Mouse (Mus musculus) brain, adult 2 months (tissue): ENCODE measurements around the gene Rnd3.

ENCODE experiments used
- DNase-seq: peaks from one replicate; pipeline ENCODE4 v3.0.0; 2011; ENCODE audit warnings: low read depth, low spot score

Rnd3 gene

GRCm38 (mm10) chr2:51128090-51128489, 20.8 kb downstream of the Rnd3 start:
- no peak for DNase-seq

- DNase-seq: no peak
Measured at GRCm38 (mm10) chr2:51110271-51110670, 38.6 kb downstream of the Rnd3 start.

GRCm38 (mm10) chr2:51108631-51109030, 40.3 kb downstream of the Rnd3 start:
- DNase-seq: peak; percentile 10

GRCm38 (mm10) chr2:51101187-51101586, 47.7 kb downstream of the Rnd3 start:
- no peak for DNase-seq

- peak; percentile 11 for DNase-seq
Measured at GRCm38 (mm10) chr2:51099987-51100386, 48.9 kb downstream of the Rnd3 start.

- DNase-seq: no peak
Measured at GRCm38 (mm10) chr2:51099240-51099639, 49.7 kb downstream of the Rnd3 start.

GRCm38 (mm10) chr2:51090688-51091087, 58.2 kb downstream of the Rnd3 start:
- no peak for DNase-seq

- DNase-seq: no peak
Measured at GRCm38 (mm10) chr2:51090049-51090448, 58.9 kb downstream of the Rnd3 start.

GRCm38 (mm10) chr2:51088843-51089573, 59.9 kb downstream of the Rnd3 start:
- DNase-seq: no peak

GRCm38 (mm10) chr2:51088123-51088453, 60.8 kb downstream of the Rnd3 start:
- no peak for DNase-seq

GRCm38 (mm10) chr2:51087307-51088122, 61.4 kb downstream of the Rnd3 start:
- DNase-seq: no peak

GRCm38 (mm10) chr2:51085155-51085554, 63.8 kb downstream of the Rnd3 start:
- no peak for DNase-seq

- DNase-seq: peak; percentile 66
Measured at GRCm38 (mm10) chr2:51082714-51083351, 66.1 kb downstream of the Rnd3 start.
